Mouse (Mus musculus) lung, adult 2 months (tissue): Measurements from ENCODE around the gene Plekhg3.

Experiments
- CTCF ChIP-seq: fragments of 200-500 bp; IDR thresholded peaks from 2 replicates; pipeline ENCODE4 v1.5.1; 2011; ENCODE audit warnings: mild to moderate bottlenecking, low read length, control low read depth; ENCODE audit not compliant: insufficient read depth
- POLR2A ChIP-seq: fragments of 200-500 bp; IDR thresholded peaks from 2 replicates; pipeline ENCODE4 v1.6.1; 2011; ENCODE audit warnings: low read depth, mild to moderate bottlenecking, control low read depth, low read length, borderline replicate concordance; ENCODE audit errors: extremely low read depth

- no peak for TF ChIP-seq CTCF
- no peak for TF ChIP-seq POLR2A
Observed at GRCm38 (mm10) chr12:76531986-76532925, 1.6 kb downstream of the Plekhg3 start.
